Mouse (Mus musculus): ENCODE measurements at regions not wholly inside any gene's neighbourhood (a gene's known extent, or its start where the extent isn't known, plus 50 kb on each side); places are given as distances from the start of the nearest gene placed in this dataset.

GRCm38 (mm10) chr3:61073103-61073502 is 70.5 kb downstream of the P2ry1 start:
- TF ChIP-seq CTCF (IDR thresholded peaks at IDR 0.05; ENCODE audit: borderline replicate concordance, extremely low read depth, insufficient read depth, insufficient read length) (no peak), POLR2A (IDR thresholded peaks at IDR 0.05; ENCODE audit: borderline replicate concordance, extremely low read depth, insufficient read depth, insufficient read length, poor library complexity, severe bottlenecking) (no peak)

All from brain, embryonic 14.5 days (tissue).